Mouse (Mus musculus) liver, embryonic 12.5 days (tissue): ENCODE measurements at regions not wholly inside any gene's neighbourhood (a gene's known extent, or its start where the extent isn't known, plus 50 kb on each side); places are given as distances from the start of the nearest gene placed in this dataset.
A peak's percentile ranks its signal among the peaks of the same experiment; 100 is the strongest.

Source experiments
- ATAC-seq: fragments of 200-750 bp; cut with Nextera tagmentation; 2 replicates; pipeline ENCODE4 v1.8.0; 2017; ENCODE audit warnings: moderate number of reproducible peaks, mild to moderate bottlenecking, moderate library complexity
- H3K27ac ChIP-seq: fragments of 300-500 bp; sonication (generic); 2 replicates; pipeline ENCODE4 v1.5.1; 2016; ENCODE audit warnings: mild to moderate bottlenecking
- H3K27me3 ChIP-seq: fragments of 300-500 bp; sonication (generic); replicated peaks from 2 replicates; pipeline ENCODE4 v1.6.1; 2016; ENCODE audit warnings: mild to moderate bottlenecking, moderate library complexity
- H3K36me3 ChIP-seq: fragments of 300-500 bp; sonication (generic); 2 replicates; pipeline ENCODE4 v1.6.1; 2016; ENCODE audit warnings: mild to moderate bottlenecking, moderate library complexity
- H3K4me1 ChIP-seq: fragments of 300-500 bp; sonication (generic); 2 replicates; pipeline ENCODE4 v1.6.1; 2016
- H3K4me2 ChIP-seq: fragments of 300-500 bp; sonication (generic); 2 replicates; pipeline ENCODE4 v1.6.1; 2016; ENCODE audit warnings: mild to moderate bottlenecking, moderate library complexity
- H3K4me3 ChIP-seq: fragments of 300-500 bp; sonication (generic); 2 replicates; pipeline ENCODE4 v1.5.1; 2016; ENCODE audit warnings: mild to moderate bottlenecking, moderate library complexity
- H3K9ac ChIP-seq: fragments of 300-500 bp; sonication (generic); 2 replicates; pipeline ENCODE4 v1.6.1; 2016; ENCODE audit warnings: mild to moderate bottlenecking, moderate library complexity
- H3K9me3 ChIP-seq: fragments of 300-500 bp; sonication (generic); replicated peaks from 2 replicates; pipeline ENCODE4 v1.6.1; 2016; ENCODE audit warnings: mild to moderate bottlenecking, moderate library complexity
- WGBS: fragments of 180-500 bp; shearing (Covaris S2); methylation state at CpG from one replicate; pipeline ENCODE4 v1.1.7; 2016; ENCODE audit not compliant: insufficient replicate concordance; 5-methylcytosine and 5-hydroxymethylcytosine counted together

DNA sequence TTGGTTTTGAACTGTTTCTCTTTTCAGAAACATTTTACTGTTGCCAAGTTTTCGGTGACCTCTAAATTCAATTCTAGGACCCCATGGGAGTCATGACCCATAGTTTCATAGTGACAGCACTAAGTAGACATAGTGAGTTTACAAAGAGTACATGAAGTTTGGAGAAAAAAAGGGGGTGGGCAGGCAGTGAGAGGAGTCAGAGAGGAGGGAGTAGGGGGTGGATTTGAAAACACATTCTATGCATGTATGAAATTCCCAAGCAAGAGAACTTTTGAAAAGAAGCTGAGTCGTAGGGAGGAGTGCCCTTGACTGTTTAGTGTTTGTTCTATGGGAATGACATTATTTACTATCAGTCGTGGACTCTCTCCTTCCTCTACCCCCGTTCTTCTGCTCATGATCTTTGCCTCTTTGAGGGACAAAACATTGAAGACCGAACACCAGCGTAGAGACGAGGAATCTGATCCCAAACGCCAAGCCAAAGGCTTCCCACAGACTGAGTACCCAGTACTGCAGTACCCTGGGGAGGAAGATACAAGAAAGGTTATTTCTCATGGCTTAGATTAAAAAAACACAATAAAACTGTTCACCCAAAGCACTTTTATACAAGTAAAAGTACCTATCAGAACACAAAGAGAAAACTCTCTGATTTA lies 229.1 kb upstream of the Map3k1 start:
- H3K4me2 ChIP-seq: no peak overlapping the region
- no peak for ATAC-seq
- H3K9me3 ChIP-seq: no peaks in the 10 kb centered on the region
- no peaks in the 10 kb centered on the region for H3K36me3 ChIP-seq
- H3K27me3 ChIP-seq: peaks cover 20% of the 10 kb centered on the region
- WGBS: 63% methylated on average over 8 of the region's 8 CpGs
- no peak overlapping the region for H3K9ac ChIP-seq
- H3K4me3 ChIP-seq: no peak overlapping the region
- peaks cover 3% of the 10 kb centered on the region for H3K4me1 ChIP-seq
- H3K27ac ChIP-seq: no peak overlapping the region

DNA sequence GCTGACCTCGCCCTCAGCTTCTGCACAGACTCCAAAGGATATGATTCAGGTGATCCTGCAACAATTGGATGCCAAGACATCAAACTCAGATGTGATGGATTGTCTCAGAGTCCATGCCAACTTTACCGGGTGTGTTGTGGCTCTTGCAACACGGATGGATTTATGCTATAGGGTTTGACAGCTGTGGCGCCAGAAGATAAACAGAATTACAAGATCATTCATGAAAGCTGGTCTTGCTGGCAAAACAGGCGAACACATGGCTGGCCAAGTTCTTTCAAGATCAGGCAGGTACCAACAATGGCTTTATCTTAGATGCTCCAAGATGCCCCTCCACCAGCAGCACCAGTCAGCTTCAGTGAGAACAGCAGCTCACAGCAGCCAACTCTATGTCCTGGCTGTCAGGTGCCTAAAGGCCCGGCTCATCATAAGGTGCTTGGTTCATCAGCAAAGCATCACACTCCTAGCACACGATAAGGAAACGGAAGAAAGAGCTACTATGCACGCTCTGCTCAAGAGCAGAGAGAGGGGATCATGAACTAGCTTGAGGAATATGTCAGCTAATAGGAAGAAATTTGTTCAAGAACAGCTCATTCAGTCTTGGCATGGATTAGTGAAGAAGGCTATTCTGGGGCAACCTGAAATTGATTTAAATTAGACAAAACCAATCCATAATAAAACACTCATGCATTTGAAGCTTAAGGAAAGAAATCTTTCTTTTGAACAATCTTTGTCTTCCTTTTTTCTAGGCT lies 229.9 kb upstream of the Map3k1 start:
- Histone ChIP-seq H3K9ac (no peak overlapping the region), H3K4me2 (no peak overlapping the region), H3K4me3 (no peak overlapping the region), H3K27me3 (peaks cover 17% of the 10 kb centered on the region), H3K4me1 (peaks cover 12% of the 10 kb centered on the region), H3K9me3 (no peaks in the 10 kb centered on the region), H3K36me3 (no peaks in the 10 kb centered on the region), H3K27ac (no peak overlapping the region)
- no peak for ATAC-seq
- 75% methylated on average over 9 of the region's 9 CpGs for WGBS

DNA sequence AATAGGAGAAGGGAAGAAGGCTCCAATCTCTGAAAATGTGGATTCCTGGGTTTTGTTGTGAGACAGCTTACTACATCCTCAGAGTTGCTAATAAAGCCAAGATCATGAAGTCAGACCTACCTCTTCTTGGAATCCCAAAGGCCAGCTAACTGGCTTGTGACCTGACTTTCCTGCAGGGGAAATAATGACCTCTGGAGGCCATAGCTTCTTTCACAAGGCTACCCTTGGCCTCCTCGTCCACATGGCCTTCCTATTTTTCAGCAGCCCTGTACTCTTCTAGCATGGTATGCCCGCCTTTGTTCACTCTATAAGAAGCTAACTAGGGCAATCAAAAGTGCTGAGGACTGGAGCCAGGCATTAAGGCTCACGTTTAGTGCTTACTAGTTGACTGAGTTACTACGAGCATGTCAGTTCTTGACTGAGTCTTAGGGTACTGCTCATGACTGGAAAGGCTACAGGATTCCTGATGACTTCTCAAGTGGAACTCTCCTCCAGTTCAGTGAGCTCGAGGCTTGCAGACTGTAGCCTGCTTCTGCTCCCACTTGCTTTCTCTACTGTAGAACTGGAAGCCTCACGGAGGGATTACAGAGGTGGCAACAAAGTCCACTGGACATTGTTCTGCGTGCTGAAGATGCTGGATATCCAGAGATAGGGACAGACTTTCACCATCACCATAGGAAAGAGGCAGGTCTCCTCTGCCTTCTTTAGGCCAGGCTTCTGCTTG lies 230.8 kb upstream of the Map3k1 start:
- Histone ChIP-seq H3K4me1 (peaks cover 21% of the 10 kb centered on the region), H3K9ac (no peak overlapping the region), H3K4me2 (no peak overlapping the region), H3K27ac (no peak overlapping the region), H3K27me3 (peaks cover 17% of the 10 kb centered on the region), H3K9me3 (no peaks in the 10 kb centered on the region), H3K4me3 (no peak overlapping the region), H3K36me3 (no peaks in the 10 kb centered on the region)
- 71% methylated on average over 7 of the region's 7 CpGs for WGBS
- ATAC-seq: no peak

DNA sequence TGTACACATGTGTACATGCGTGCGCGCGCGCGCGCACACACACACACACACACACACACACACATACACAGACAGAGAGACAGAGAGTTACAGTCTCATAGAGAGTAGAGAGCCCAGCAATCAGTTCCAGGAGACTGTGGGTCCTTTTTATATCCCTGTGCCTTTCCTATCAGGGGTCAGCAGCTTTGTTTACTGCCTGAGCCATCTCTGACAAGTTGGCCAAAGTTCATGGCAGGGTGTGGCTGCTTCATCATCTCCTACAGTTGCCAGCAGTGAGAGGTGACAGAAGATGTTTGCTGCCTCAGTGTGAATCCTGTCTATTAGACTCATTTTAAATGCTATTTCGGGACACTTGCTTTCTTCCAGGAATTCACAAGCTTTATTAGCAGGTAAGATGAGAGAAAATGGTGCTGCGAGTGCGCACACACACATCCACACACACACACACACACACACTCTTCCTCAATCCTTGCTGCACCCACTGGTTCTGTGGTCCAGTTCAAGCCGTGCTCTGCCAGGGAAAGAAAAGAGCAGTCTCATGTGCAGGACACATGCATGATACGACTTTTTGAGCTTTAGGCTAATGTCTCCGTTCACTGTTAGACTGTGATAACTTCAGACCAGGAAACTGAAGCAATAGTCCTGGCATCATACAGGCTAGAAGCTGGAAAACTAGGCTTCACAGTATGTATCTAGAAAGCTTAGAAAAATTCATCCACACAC lies 234.9 kb upstream of the Map3k1 start:
- Histone ChIP-seq H3K4me2 (peak overlapping the region; percentile 43), H3K36me3 (no peaks in the 10 kb centered on the region), H3K9me3 (no peaks in the 10 kb centered on the region), H3K9ac (peak overlapping the region; percentile 45), H3K27me3 (peaks cover 11% of the 10 kb centered on the region), H3K27ac (peak overlapping the region; percentile 85), H3K4me1 (peaks cover 59% of the 10 kb centered on the region), H3K4me3 (peak overlapping the region; percentile 10; the same call in 1 of the 2 replicates)
- ATAC-seq: peak; percentile 91
- WGBS: 86% methylated on average over 13 of the region's 13 CpGs

DNA sequence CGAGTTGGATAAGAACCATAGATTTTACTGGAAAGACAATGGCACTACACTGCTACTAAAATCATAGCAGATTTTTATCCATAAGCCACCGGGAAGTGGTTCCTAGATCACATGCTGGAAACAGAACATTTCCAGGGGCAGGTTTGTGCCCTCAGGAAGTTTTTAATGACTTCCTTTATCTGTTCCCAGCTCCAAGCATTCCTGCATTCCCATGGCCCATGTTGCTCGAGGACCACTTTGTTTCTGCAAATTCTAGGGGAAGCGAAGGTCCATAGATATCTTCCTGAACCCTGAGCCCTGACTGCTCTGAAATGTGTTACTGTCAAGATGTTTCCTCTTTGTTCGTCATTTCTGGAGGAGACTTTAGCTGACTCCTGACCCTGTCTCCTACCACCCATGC lies 235.6 kb upstream of the Map3k1 start:
- no peaks in the 10 kb centered on the region for H3K9me3 ChIP-seq
- peak overlapping the region; percentile 85 for H3K27ac ChIP-seq
- no peaks in the 10 kb centered on the region for H3K36me3 ChIP-seq
- WGBS: 46% methylated on average over 5 of the region's 5 CpGs
- H3K4me3 ChIP-seq: no peak overlapping the region
- ATAC-seq: no peak
- 0 out of 2 replicates have a peak overlapping the region, but pooled peaks have one; percentile 45 for H3K9ac ChIP-seq
- peaks cover 17% of the 10 kb centered on the region for H3K27me3 ChIP-seq
- peaks cover 60% of the 10 kb centered on the region for H3K4me1 ChIP-seq
- H3K4me2 ChIP-seq: peak overlapping the region; percentile 43

DNA sequence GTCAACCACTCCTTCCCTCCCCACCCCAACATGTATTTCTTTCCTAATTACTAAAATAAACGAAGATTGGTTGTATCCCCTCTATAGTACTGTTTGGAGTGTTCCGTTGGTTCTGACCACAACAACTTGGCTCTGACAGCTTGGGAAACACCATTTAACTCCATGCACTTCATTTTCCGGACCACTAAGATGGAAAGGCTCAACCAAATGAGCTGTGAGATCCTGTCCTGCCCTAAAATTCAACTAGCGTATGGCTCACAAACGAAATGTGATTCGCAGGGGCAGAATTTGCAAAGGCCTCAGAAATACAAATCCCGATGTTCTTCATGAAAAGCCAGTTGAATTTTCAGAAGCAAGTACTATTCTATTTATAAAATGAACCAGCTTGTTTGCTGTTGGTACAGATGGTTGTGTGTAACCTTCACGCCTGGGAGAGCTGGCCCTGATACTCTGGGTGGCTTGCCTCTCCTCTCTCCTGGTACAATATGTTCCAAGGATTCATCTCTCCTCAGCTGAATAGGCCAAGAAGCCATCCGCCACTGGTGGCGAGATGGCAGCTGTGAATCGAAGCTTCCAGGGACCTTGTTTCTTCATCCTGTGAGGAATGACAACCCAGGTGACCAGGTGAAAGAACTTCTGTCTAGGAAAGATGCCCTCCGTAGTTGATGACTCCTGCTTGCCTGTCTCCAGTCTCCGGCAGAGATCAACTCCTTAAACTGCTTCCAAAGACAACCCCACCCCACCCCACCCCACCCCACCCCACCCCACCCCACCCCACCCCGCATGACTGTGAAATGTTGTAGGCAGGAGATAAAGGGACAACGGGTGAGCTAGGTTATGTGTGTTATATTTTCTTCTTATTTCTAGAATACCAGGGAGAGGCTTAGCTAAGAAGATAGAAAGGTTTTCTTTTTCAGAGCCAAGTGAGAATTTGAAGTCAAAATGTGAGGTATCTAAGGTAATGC lies 237.7 kb upstream of the Map3k1 start:
- peak; percentile 87 for ATAC-seq
- H3K4me2 ChIP-seq: peak overlapping the region; percentile 68
- H3K4me3 ChIP-seq: peak overlapping the region; percentile 34
- peak overlapping the region; percentile 60 for H3K9ac ChIP-seq
- H3K27me3 ChIP-seq: peaks cover 13% of the 10 kb centered on the region; the same call in 1 of the 2 replicates
- H3K36me3 ChIP-seq: no peaks in the 10 kb centered on the region
- no peaks in the 10 kb centered on the region for H3K9me3 ChIP-seq
- 60% methylated on average over 15 of the region's 15 CpGs for whole genome bisulfite sequencing
- H3K4me1 ChIP-seq: peaks cover 60% of the 10 kb centered on the region
- peak overlapping the region; percentile 90 for H3K27ac ChIP-seq

DNA sequence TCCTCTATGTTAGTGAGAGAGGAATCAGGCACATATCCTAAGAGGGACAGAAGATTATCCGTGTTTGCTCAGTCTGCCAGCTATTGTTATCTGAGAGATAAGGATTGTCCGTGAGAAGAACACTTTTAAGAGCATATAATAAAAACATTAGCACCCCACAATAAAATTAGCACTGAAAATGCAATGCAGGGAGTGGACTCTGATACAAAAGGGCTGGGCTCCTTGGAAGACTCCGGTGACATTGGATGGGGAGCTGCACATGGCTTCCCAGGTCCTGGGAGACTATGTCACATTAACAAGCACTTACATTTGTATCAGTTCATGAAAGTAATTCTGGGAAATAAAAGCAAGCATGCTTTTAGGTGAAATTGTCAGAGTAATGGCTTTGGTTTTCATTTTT lies 238.6 kb upstream of the Map3k1 start:
- H3K36me3 ChIP-seq: no peaks in the 10 kb centered on the region
- peak overlapping the region; percentile 90 for H3K27ac ChIP-seq
- peaks cover 13% of the 10 kb centered on the region; the same call in 1 of the 2 replicates for H3K27me3 ChIP-seq
- H3K9me3 ChIP-seq: no peaks in the 10 kb centered on the region
- H3K9ac ChIP-seq: peak overlapping the region; percentile 58
- 41% methylated on average over 3 of the region's 3 CpGs for WGBS
- H3K4me1 ChIP-seq: peaks cover 60% of the 10 kb centered on the region
- no peak for ATAC-seq
- H3K4me3 ChIP-seq: no peak overlapping the region
- H3K4me2 ChIP-seq: peak overlapping the region; percentile 68

DNA sequence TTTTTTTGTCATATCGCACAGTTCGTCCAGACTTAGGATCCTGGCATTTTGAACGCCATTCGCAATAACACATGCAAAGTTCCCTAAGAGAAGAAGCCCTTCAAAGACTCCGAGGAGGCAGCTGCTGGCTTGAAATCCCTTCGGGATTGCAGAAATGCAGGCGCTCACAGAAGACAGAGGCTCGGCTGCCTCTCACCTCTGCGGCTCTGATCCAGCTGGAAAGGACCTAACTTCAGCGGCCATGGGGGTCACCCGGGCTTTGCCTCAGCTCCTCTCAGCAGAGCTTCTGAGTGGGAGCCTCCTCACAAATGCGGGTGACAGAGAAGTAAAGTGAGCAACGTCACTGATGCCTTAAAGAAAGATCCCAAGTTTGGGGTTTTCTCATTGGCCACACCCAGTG lies 239.1 kb upstream of the Map3k1 start:
- no peak for ATAC-seq
- H3K4me3 ChIP-seq: no peak overlapping the region
- no peaks in the 10 kb centered on the region for H3K36me3 ChIP-seq
- no peaks in the 10 kb centered on the region for H3K9me3 ChIP-seq
- peaks cover 13% of the 10 kb centered on the region; the same call in 1 of the 2 replicates for H3K27me3 ChIP-seq
- peak overlapping the region; percentile 58 for H3K27ac ChIP-seq
- peaks cover 57% of the 10 kb centered on the region for H3K4me1 ChIP-seq
- peak overlapping the region; percentile 58; the same call in 1 of the 2 replicates for H3K9ac ChIP-seq
- peak overlapping the region; percentile 68 for H3K4me2 ChIP-seq
- 70% methylated on average over 13 of the region's 13 CpGs for WGBS

DNA sequence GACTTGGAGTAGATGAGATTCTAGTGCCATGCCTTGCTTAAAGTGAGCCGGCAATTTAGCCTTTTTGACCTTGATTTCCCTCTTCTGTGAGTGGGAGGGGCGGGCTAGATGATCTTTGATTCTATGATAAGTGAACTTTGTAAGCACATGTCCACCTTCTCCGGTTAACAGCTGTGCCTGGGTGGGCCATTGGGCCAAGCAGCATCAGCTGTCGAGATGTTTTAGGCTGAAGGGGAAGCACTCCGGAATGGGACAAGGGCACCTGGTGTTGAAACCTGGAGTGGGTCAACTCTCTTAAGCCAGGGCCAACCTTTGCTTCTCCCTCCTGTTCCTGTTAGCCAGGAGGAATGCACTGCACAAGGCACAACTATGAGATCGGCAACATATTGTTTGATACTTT lies 239.5 kb upstream of the Map3k1 start:
- ATAC-seq: no peak
- Histone ChIP-seq H3K36me3 (no peaks in the 10 kb centered on the region), H3K4me1 (peaks cover 52% of the 10 kb centered on the region), H3K4me2 (no peak overlapping the region), H3K27me3 (peaks cover 13% of the 10 kb centered on the region; the same call in 1 of the 2 replicates), H3K9ac (no peak overlapping the region), H3K9me3 (no peaks in the 10 kb centered on the region), H3K27ac (peak overlapping the region; percentile 58; the same call in 1 of the 2 replicates), H3K4me3 (no peak overlapping the region)
- WGBS: 76% methylated on average over 6 of the region's 6 CpGs

DNA sequence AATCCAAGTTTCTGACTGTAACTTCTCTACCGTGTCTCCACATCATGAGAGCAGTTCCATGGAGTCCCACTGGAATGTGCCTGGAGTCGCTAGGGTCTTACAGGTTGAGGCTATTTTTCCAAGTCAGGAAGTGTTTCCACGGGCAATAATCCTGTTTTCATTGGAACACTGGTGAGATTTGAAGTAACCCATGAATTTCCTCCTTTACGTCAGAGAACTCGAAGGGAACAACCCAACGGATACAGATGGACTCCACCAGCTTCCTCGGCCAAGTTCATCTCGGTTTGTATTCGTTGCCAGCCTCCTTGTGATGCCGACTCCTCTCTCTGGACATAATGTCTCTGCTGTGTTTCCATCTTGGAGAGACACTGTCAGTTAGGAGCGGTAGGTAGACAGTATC lies 237.4 kb upstream of the Ankrd55 start:
- Histone ChIP-seq H3K9ac (no peak overlapping the region), H3K27me3 (peaks cover 13% of the 10 kb centered on the region; the same call in 1 of the 2 replicates), H3K36me3 (no peaks in the 10 kb centered on the region), H3K4me1 (peaks cover 29% of the 10 kb centered on the region), H3K4me2 (no peak overlapping the region), H3K9me3 (no peaks in the 10 kb centered on the region), H3K4me3 (no peak overlapping the region), H3K27ac (no peak overlapping the region)
- ATAC-seq: no peak
- 84% methylated on average over 11 of the region's 11 CpGs for WGBS

DNA sequence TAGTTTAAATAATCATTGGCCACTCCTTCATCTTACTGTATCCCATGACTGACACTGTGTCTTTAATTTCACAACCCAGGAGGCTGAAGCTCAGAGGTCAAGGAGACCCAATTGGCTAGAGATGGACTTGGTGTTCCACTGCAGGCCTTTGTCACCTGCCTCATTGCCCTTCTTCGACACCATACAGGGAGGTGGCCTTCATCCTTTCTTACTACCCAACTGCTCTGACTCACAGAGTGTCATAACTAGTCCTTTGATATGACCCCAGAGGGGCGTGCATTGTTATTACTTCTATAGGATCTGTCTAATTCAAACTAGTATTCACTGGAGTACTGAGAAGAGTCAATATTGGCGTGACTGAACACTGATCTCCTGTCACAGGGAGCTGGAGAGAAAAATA lies 236.2 kb upstream of the Ankrd55 start:
- no peak overlapping the region for H3K4me2 ChIP-seq
- peaks cover 13% of the 10 kb centered on the region; the same call in 1 of the 2 replicates for H3K27me3 ChIP-seq
- no peak overlapping the region for H3K27ac ChIP-seq
- no peaks in the 10 kb centered on the region for H3K9me3 ChIP-seq
- H3K9ac ChIP-seq: no peak overlapping the region
- H3K36me3 ChIP-seq: no peaks in the 10 kb centered on the region
- H3K4me3 ChIP-seq: no peak overlapping the region
- H3K4me1 ChIP-seq: peaks cover 18% of the 10 kb centered on the region
- no peak for ATAC-seq
- 72% methylated on average over 3 of the region's 3 CpGs for WGBS
